Mouse (Mus musculus): ENCODE results near the gene Ifi208. TPM values are rescaled to one million over a fixed set of nuclear protein-coding genes. Genes with fewer than 3 reads are reported as not detected.
"Not testable (repeated sequence)": the region's sequence is repeated elsewhere in the genome, so short reads cannot be mapped to it uniquely, and the experiment has no call there.

Ifi208 gene
- polyA plus RNA-seq (2011; ENCODE audit: insufficient read length, low read depth, missing spikeins), result not detected in 2 replicates

DNA sequence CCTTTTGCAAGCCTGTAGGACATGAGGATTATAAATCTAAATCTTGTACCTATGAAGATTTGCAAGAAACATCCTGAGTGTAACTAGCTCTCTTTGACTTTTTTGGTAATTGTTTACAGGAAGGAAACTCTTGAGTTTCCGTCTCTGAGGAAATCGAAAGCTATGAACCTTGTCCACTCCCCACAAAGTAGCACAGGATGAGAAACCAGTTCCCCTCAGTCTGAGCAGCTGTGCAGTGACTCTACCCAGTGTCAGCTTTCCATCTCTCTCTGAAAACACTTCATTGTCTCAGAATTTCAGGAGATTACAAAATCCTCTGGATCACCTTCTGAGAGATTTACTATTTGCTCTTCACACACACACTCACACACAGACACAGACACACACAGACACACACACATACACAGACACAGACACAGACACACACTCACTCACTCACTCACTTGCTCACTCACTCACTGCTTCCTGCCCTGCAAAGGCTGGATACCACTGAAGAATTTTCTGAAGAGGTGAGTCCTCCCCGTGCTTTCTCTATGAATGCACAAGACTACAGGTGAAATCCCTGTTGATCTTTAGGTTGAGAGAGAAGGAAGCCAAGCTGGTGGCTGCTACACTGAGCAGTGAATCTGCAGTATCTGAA is at the start of gene Ifi208:
Gene Ifi208, plus strand, starts transcription at position 218 of the 640 bp plus-strand sequence.
- H3K27ac ChIP-seq (ENCODE audit: insufficient read depth, low read length); H3K4me3 ChIP-seq (ENCODE audit: insufficient read depth, low read length); H3K4me1 ChIP-seq (ENCODE audit: control insufficient read depth, insufficient read depth, low read length): not testable (repeated sequence)

DNA sequence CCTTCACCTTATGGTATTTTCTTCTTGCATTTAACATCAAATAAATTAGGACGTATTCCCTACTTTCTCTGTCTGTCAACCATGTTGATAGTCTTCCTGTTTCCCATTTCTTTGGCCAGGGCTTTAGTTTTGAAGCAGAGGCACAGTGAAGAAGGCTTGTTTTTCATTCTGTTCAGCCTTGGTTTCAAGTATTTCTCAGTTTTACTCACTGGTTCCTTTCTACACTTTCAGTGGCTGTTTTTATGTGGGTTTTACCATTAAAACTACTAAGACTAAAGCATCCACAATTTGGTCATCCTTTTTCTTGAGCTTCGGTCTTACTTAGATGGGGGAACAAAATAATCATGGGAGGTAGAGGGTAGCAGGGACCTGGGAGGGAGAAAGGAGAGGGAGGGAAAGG is 49.4 kb upstream of the Ifi208 start:
- Histone ChIP-seq H3K4me3 (ENCODE audit: insufficient read depth, low read length) (no peak overlapping the region), H3K27ac (ENCODE audit: insufficient read depth, low read length) (no peak overlapping the region)
- TF ChIP-seq CTCF (IDR thresholded peaks at IDR 0.05; ENCODE audit: borderline replicate concordance, insufficient read depth, low read length) (no peak), POLR2A (IDR thresholded peaks at IDR 0.05; ENCODE audit: low read depth, low read length) (no peak)

DNA sequence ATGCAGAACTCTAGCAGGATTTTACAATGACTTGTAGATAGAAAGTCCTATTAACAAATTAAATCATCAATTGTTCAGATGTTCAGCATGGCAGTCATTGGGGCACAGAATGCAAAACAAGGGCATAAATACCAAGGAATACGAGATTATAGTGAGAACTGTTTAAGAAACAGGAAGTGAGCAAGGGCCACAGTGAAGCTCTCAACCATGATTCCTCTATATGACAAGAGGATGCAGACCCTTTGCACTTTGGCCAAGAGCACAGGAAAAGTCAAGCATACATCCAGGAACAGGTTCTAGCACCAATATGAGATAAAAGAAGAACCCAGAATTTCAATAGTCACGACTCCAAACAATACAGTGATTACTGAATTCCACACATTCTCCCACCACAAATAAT is 46.8 kb upstream of the Ifi208 start:
- TF ChIP-seq POLR2A (IDR thresholded peaks at IDR 0.05; ENCODE audit: low read depth, low read length) (no peak), CTCF (IDR thresholded peaks at IDR 0.05; ENCODE audit: borderline replicate concordance, insufficient read depth, low read length) (no peak)
- no peak overlapping the region for H3K4me3 ChIP-seq (ENCODE audit: insufficient read depth, low read length)
- no peak overlapping the region for H3K27ac ChIP-seq (ENCODE audit: insufficient read depth, low read length)
- no peaks in the 10 kb centered on the region for H3K4me1 ChIP-seq (ENCODE audit: control insufficient read depth, insufficient read depth, low read length)

More for the DNA sequence above, 49.4 kb upstream of the Ifi208 start:
- no peaks in the 10 kb centered on the region for H3K4me1 ChIP-seq (ENCODE audit: control insufficient read depth, insufficient read depth, low read length)

DNA sequence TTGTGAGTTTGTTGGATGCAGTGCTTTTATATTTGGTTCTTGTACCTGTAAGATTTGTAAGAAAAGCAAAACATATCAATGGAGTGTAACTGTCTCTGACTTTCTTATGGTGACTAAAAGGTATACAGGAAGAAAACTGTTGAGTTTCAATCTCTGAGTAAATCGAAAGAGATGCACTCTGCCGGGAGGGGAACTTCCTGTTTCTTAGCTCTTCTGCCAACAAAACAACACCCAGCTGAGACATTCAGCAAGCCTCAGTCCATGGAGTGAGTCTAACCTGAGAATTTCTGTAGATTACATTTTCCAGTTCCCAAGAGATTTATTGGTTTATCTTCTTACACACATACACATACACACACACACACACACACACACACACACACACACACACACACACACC is 42.9 kb upstream of the Ifi208 start, which contains the start of gene Ifi209:
Gene Ifi209, plus strand, starts transcription at position 296 of the 400 bp plus-strand sequence.
- not testable (repeated sequence) for H3K27ac ChIP-seq (ENCODE audit: insufficient read depth, low read length); H3K4me1 ChIP-seq (ENCODE audit: control insufficient read depth, insufficient read depth, low read length); H3K4me3 ChIP-seq (ENCODE audit: insufficient read depth, low read length)

DNA sequence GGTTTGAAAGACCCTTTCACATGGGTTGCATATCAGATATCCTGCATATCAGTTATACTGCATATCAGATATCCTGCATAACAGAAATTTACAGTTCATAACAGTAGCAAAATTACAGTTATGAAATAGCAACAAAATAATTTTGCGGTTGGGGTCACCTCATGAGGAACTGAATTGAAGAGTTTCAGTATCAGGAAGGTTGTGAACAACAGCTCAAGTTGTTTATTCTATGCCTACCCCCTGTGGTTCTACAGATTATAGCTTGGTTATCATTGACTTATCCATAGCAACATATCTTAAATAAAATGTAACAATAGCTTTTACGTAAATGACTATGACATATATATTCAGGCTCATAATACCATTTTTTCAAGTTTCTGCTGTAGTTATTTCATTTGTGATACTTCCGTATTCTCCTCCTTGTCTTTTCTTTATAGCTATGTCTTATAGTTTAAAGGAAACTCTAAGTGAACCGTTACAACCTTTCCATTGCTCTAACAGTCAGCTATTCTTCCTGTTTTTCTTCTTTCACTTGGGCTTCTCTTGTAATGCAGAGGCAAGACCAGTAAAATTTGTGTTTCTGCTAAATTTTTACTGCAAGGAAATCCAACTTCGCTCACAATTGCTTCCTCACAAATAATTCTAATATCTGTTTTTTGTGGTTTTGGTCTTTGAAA is 39.4 kb upstream of the Ifi208 start:
- no peaks in the 10 kb centered on the region for H3K4me1 ChIP-seq (ENCODE audit: control insufficient read depth, insufficient read depth, low read length)
- TF ChIP-seq POLR2A (IDR thresholded peaks at IDR 0.05; ENCODE audit: low read depth, low read length) (no peak), CTCF (IDR thresholded peaks at IDR 0.05; ENCODE audit: borderline replicate concordance, insufficient read depth, low read length) (no peak)
- no peak overlapping the region for H3K4me3 ChIP-seq (ENCODE audit: insufficient read depth, low read length)
- H3K27ac ChIP-seq (ENCODE audit: insufficient read depth, low read length), result no peak overlapping the region

DNA sequence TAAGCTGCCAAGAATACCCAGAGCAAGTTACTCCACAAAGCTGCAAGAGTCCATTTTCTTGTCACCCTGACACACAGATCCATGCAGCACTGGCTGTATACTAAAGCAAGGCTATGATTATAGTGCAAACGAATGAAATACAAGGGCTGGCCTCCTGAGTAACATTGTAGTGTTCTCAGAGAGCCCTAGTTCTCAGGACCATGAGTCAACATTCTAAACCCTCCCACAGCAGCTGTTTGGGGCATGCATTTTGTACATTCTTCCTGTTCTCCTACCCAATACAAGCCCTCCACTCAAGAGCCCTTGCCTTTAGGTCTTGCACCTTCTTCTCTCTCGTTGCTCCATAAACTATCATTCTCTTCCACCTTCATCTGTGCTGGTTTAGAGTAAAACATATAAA is 28.1 kb upstream of the Ifi208 start:
- TF ChIP-seq POLR2A (IDR thresholded peaks at IDR 0.05; ENCODE audit: low read depth, low read length) (no peak), CTCF (IDR thresholded peaks at IDR 0.05; ENCODE audit: borderline replicate concordance, insufficient read depth, low read length) (no peak)
- H3K27ac ChIP-seq (ENCODE audit: insufficient read depth, low read length), result no peak overlapping the region
- no peaks in the 10 kb centered on the region for H3K4me1 ChIP-seq (ENCODE audit: control insufficient read depth, insufficient read depth, low read length)
- no peak overlapping the region for H3K4me3 ChIP-seq (ENCODE audit: insufficient read depth, low read length)

DNA sequence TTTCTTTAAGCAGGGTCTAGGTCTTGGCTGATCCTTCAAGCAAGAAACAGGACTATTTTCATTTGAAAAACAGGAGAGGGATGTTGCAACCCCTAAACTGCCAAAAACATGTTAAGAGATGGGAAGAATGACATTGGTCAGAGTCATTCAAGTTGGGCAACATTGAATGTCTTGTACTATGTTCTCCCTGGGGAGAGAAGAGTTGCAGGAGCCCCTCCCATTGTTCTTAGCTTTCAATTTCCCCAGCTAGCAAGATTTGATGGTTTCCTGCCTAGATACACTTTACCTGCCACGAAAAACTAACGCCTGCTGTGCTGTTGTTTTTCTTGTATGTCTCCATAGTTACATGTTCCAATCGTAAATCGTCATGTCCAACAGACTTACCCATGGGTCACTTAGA is 15.5 kb upstream of the Ifi208 start:
- Histone ChIP-seq H3K4me3 (ENCODE audit: insufficient read depth, low read length) (no peak overlapping the region), H3K27ac (ENCODE audit: insufficient read depth, low read length) (no peak overlapping the region), H3K4me1 (ENCODE audit: control insufficient read depth, insufficient read depth, low read length) (no peaks in the 10 kb centered on the region)
- TF ChIP-seq CTCF (IDR thresholded peaks at IDR 0.05; ENCODE audit: borderline replicate concordance, insufficient read depth, low read length) (no peak), POLR2A (IDR thresholded peaks at IDR 0.05; ENCODE audit: low read depth, low read length) (no peak)

DNA sequence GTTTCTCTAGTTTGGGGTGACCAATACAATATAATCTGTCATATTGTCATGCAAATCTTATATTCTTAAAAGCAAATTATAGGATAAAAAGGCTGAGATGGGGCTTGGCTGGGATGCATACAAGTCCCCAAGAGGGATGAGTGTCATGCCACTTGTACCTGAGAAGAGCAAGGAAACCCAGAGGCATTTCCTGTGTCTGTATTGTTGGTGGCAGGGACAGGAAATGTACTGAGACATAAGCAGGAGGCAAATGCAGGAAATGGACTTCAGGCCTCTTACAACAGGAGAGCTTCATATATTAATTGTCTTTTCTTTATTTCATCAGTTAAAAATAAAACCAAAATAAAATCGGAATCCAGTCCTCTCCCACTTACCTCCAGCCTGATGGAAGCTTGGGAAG is 5.1 kb downstream of the Ifi208 start:
- H3K27ac ChIP-seq (ENCODE audit: insufficient read depth, low read length); H3K4me3 ChIP-seq (ENCODE audit: insufficient read depth, low read length); H3K4me1 ChIP-seq (ENCODE audit: control insufficient read depth, insufficient read depth, low read length): not testable (repeated sequence)

DNA sequence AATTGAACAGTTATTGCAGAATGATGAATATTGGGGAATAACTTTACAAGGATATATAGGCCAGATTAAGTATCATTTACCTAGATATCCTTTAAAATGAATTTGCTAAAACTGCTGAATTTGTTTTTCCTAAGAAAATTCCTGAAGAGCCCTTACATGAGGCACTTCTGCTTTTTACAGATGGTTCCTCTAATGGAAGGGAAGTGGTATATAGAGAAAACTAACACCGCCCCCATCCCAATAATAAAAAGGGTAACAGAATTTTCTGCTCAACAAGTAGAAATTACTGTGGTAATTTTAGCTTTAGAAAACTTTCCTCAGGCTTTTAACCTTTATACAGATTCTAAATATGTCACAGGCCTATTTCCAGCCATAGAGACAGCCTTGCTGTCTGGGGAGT is 20.8 kb downstream of the Ifi208 start:
- H3K4me3 ChIP-seq (ENCODE audit: insufficient read depth, low read length), result no peak overlapping the region
- H3K27ac ChIP-seq (ENCODE audit: insufficient read depth, low read length), result no peak overlapping the region
- H3K4me1 ChIP-seq (ENCODE audit: control insufficient read depth, insufficient read depth, low read length), result no peaks in the 10 kb centered on the region
- TF ChIP-seq POLR2A (IDR thresholded peaks at IDR 0.05; ENCODE audit: low read depth, low read length) (no peak), CTCF (IDR thresholded peaks at IDR 0.05; ENCODE audit: borderline replicate concordance, insufficient read depth, low read length) (no peak)

DNA sequence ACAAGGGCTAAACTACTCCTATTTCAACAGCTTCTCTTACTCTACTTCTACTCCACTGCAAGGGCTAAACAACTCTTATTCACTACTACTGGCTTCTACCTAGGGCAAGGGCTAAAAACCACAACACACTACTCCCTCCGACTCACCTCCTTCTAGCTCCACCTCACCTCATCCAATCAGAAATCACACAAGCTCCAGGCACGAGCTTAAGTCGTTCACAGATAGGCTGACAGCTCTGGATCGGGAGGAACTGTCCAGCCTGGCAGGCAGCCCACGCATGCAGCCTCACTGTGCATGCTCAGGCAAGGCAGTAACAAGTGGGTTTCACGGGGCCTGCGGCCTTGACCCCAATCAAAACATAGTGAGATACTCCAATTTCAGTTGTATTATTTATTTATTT is 59.7 kb downstream of the Ifi208 start:
- Histone ChIP-seq H3K4me1 (ENCODE audit: control insufficient read depth, insufficient read depth, low read length) (no peaks in the 10 kb centered on the region), H3K4me3 (ENCODE audit: insufficient read depth, low read length) (no peak overlapping the region), H3K27ac (ENCODE audit: insufficient read depth, low read length) (no peak overlapping the region)
- TF ChIP-seq CTCF (IDR thresholded peaks at IDR 0.05; ENCODE audit: borderline replicate concordance, insufficient read depth, low read length) (no peak), POLR2A (IDR thresholded peaks at IDR 0.05; ENCODE audit: low read depth, low read length) (no peak)

DNA sequence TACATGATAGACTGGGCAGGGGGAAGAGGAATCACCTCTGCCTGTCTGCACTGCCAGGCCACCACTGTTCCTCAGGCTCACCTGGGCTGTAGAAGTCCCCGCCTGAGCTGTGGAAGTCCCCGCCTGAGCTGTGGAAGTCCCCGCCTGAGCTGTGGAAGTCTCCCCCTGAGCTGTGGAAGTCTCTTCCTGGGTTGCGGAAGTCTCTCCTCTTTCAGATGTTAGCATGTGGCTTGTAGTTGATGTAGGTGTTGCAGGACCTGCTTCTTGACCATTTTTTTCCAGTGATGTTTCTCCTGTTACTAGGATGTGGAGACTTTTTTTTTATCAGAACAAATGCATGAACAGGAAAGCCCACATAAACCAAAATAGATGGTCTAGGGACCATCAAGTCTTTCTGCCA is 61.5 kb downstream of the Ifi208 start:
- not testable (repeated sequence) for H3K4me3 ChIP-seq (ENCODE audit: insufficient read depth, low read length); H3K27ac ChIP-seq (ENCODE audit: insufficient read depth, low read length); H3K4me1 ChIP-seq (ENCODE audit: control insufficient read depth, insufficient read depth, low read length)

All from embryonic fibroblast, embryonic 13.5 days (primary cell).